Mouse (Mus musculus): ENCODE measurements around the gene Zdhhc22.

Gene Zdhhc22

GRCm38 (mm10) chr12:86935692-86936282 lies 54.4 kb downstream of the Zdhhc22 start:
- no peak for DNase-seq (ENCODE audit: low spot score in 2 of 2)

GRCm38 (mm10) chr12:86934748-86935147 lies 55.5 kb downstream of the Zdhhc22 start:
- DNase-seq (ENCODE audit: low spot score in 2 of 2) = no peak

GRCm38 (mm10) chr12:86932575-86932952 lies 57.7 kb downstream of the Zdhhc22 start:
- DNase-seq (ENCODE audit: low spot score in 2 of 2) = no peak

DNA sequence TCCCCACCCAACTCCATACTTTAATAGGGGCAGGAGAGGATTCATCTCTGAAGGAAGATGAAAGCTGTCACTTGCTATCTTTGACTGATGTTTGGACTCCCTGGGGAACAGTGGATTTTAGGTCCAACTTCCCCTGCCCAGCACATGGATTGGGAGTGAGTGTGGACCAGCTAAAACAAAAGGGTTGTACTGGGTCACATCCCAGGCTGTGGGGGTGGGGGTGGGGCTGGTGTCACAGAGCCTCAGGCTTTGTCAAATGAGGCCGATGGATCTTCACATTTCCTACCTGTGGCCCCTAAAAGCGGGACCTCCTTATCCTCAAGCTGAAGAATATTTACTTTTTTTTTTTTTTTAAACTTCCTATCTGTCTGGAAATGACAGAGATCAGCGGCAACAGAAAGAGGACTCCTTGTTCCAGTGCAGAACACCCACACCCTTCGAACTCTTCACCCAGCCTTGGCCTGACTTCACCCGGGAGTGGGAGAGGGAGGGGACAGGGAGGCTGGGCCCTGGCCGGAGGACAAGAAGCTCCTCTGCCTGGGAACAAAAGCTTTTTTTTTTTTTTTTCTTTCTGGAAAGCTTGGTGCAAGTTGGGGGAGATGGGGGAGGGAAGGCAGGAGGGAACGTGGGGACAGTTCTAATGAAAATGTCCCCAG lies 58.2 kb downstream of the Zdhhc22 start:
- no peak for DNase-seq (ENCODE audit: low spot score in 2 of 2)

- no peak for DNase-seq (ENCODE audit: low spot score in 2 of 2)
Observed at GRCm38 (mm10) chr12:86930934-86931729, 59.1 kb downstream of the Zdhhc22 start.

Data from right cerebral cortex, postnatal 10 days (tissue).